Comparison of ENCODE assay signal across 8 mouse cellular contexts in genomic region chr6:54327626-54328003, GRCm38 (mm10). TPM values are rescaled to one million over a fixed set of nuclear protein-coding genes. Genes with fewer than 3 reads are reported as not detected.
A peak's percentile ranks its signal among the peaks of the same experiment; 100 is the strongest.
DNase-seq lines count a peak whose midpoint lies in the region; ATAC-seq lines count a peak whose summit lies in the region.

No protein-coding gene starts in this region.

- H3K9me3 ChIP-seq in hindbrain, embryonic 11.5 days (ENCODE audit: control insufficient read depth, low read length): no peaks in the 10 kb centered on the region

- peak overlapping the region; percentile 50 for H3K4me3 ChIP-seq in hindbrain, embryonic 11.5 days (ENCODE audit: low read depth, low read length)

- peak overlapping the region; percentile 94 for H3K4me2 ChIP-seq in hindbrain, embryonic 11.5 days (replicated peaks; ENCODE audit: low read depth, low read length)

- no peak overlapping the region for H3K27ac ChIP-seq in hindbrain, embryonic 11.5 days (ENCODE audit: low read depth, low read length)

- 1% methylated on average over 28 of the region's 28 CpGs for WGBS in hindbrain, embryonic 11.5 days

- DNase-seq in adrenal gland, adult (ENCODE audit: inconsistent age in 2 of 2, low spot score in 1 of 2): peak; percentile 84 to 88
- peak; percentile 80 to 81 for DNase-seq in cerebellum, postnatal 10 days
- DNase-seq in gastrocnemius, adult 18-20 months (ENCODE audit: low spot score): peak; percentile 36
- DNase-seq in hindbrain, embryonic 11.5 days (ENCODE audit: low spot score): peak; percentile 58
- peak; percentile 18 to 19 for DNase-seq in layer of hippocampus, postnatal 25 days (ENCODE audit: extremely low spot score in 1 of 2, low spot score in 1 of 2)
- DNase-seq in lung, postnatal 10 days: peak; percentile 77
- DNase-seq in ovary, postnatal 36 days (ENCODE audit: low spot score): peak; percentile 79

- peaks cover 5% of the 10 kb centered on the region for H3K4me1 ChIP-seq in hindbrain, embryonic 11.5 days (replicated peaks; ENCODE audit: control insufficient read depth, insufficient read depth, low read length)

- ATAC-seq in hindbrain, embryonic 11.5 days (ENCODE audit: low FRiP score): no peak
- no peak for ATAC-seq in inflammation-experienced regulatory T-cells, adult 6 months

- H3K36me3 ChIP-seq in hindbrain, embryonic 11.5 days (ENCODE audit: control insufficient read depth, insufficient read depth, low read length): no peaks in the 10 kb centered on the region

- H3K9ac ChIP-seq in hindbrain, embryonic 11.5 days (ENCODE audit: low read depth, low read length): no peak overlapping the region

- H3K27me3 ChIP-seq in hindbrain, embryonic 11.5 days (ENCODE audit: control insufficient read depth, insufficient read depth, low read length): peaks cover 37% of the 10 kb centered on the region

RNA-seq across cellular contexts. Expression of gene Prr15, which starts 2.0 kb away (rescaled TPM):
- total RNA-seq in gastrocnemius, adult 18-20 months (2021): 1 to 10 TPM in 1 of 2 experiments, under 1 TPM in 1; 0.59 to 1.0 TPM
- 0.36 and 0.86 TPM in 2 replicates for polyA plus RNA-seq in hindbrain, embryonic 11.5 days (2014; fragmentation: Nextera tagmentation; extraction: Ambion mirVana)
- under 1 TPM; 0.42 to 0.56 TPM for total RNA-seq in layer of hippocampus, postnatal 25 days (2021)
- under 1 TPM in 2 of 3 experiments, not detected in 1; 0.39 to 0.59 TPM for polyA plus RNA-seq in inflammation-experienced regulatory T-cells, adult 6 months (2017; shearing (Covaris generic))

Comparison
In these comparisons a context has a peak if more than half of its experiments do, and no peak if none do; other contexts are left out.
1. DNase-seq: peak in every context shown above with its lines; median percentile 86 in adrenal gland, adult; 80 in cerebellum, postnatal 10 days; 79 in ovary, postnatal 36 days; 77 in lung, postnatal 10 days; 58 in hindbrain, embryonic 11.5 days; 36 in gastrocnemius, adult 18-20 months; 18 in layer of hippocampus, postnatal 25 days.